Mouse (Mus musculus) bone marrow, adult 2 months (tissue): ENCODE data around the gene Phb2. TPM values are rescaled to one million over a fixed set of nuclear protein-coding genes. Genes with fewer than 3 reads are reported as not detected.
A peak's percentile ranks its signal among the peaks of the same experiment; 100 is the strongest.

Experiments used
- H3K27ac ChIP-seq: fragments of 200-500 bp; 2 replicates; pipeline ENCODE4 v1.5.1; 2012; ENCODE audit warnings: low read depth, mild to moderate bottlenecking, control low read depth, inconsistent platforms, low read length; ENCODE audit not compliant: control insufficient read depth, poor library complexity, insufficient read depth
- H3K4me1 ChIP-seq: fragments of 200-500 bp; 2 replicates; pipeline ENCODE4 v1.6.1; 2011; ENCODE audit warnings: low read length; ENCODE audit not compliant: control insufficient read depth, insufficient read depth
- H3K4me3 ChIP-seq: fragments of 200-500 bp; replicated peaks from 2 replicates; pipeline ENCODE3; 2011; ENCODE audit warnings: mild to moderate bottlenecking, low read depth, low read length, control low read depth; ENCODE audit not compliant: control insufficient read depth
- CTCF ChIP-seq: fragments of 200-500 bp; IDR thresholded peaks from 2 replicates; pipeline ENCODE4 v1.5.1; 2011; ENCODE audit warnings: low read length, control low read depth; ENCODE audit not compliant: control insufficient read depth, insufficient read depth
- POLR2A ChIP-seq: fragments of 200-500 bp; IDR thresholded peaks from 2 replicates; pipeline ENCODE4 v1.6.1; 2011; ENCODE audit warnings: low read depth, mild to moderate bottlenecking, control low read depth, low read length, borderline replicate concordance; ENCODE audit not compliant: control insufficient read depth
- WGBS: fragments of 180-500 bp; shearing (Covaris S2); methylation state at CpG from one replicate; pipeline ENCODE4 v1.1.7; 2018; 5-methylcytosine and 5-hydroxymethylcytosine counted together
- polyA plus RNA-seq: library from polyadenylated mRNA; stranded (reverse); fragments of >200 nt; gene quantifications from 2 replicates; pipeline ENCODE4 v1.2.4, GENCODE M21; 2011; ENCODE audit warnings: low replicate concordance; ENCODE audit not compliant: missing spikeins, insufficient read depth, insufficient read length

Phb2 gene
- polyA plus RNA-seq, 1 experiment, result 213 TPM

- H3K27ac ChIP-seq, result peak overlapping the region; percentile 80
- TF ChIP-seq CTCF, result no peak
- TF ChIP-seq POLR2A, result no peak
- H3K4me1 ChIP-seq, result peaks cover 24% of the 10 kb centered on the region
- WGBS, result 52% methylated on average over 6 of the region's 6 CpGs
- H3K4me3 ChIP-seq, result peak overlapping the region; percentile 41
Measured at GRCm38 (mm10) chr6:124722876-124723473, 10.8 kb downstream of the Phb2 start.

DNA sequence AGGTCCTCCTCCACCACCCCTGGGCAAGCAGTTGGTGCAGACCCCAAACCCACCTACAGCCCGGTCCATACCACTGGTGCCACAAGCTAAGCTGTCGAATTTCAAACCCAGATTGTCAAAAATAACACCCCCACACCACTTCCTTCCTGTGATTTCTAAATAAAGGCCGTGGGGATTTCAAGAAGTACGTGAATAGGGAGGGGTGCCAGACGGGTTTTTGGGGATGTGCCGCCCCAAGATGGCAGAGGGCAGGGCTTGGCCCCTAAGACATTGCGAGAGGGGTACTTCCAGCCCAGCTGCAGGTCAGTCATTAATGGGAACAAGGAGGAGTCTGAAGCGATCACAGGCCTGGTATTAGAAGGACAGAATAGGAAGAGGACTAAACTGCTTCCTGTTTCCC, 11.4 kb downstream of the Phb2 start:
- Histone ChIP-seq H3K27ac (peak overlapping the region; percentile 80), H3K4me3 (peak overlapping the region; percentile 41), H3K4me1 (peaks cover 24% of the 10 kb centered on the region)
- 15% methylated on average over 8 of the region's 8 CpGs for WGBS
- TF ChIP-seq POLR2A (no peak), CTCF (no peak)

- Histone ChIP-seq H3K27ac (peak overlapping the region; percentile 80), H3K4me3 (no peak overlapping the region), H3K4me1 (peaks cover 28% of the 10 kb centered on the region)
- TF ChIP-seq POLR2A (no peak), CTCF (no peak)
- 36% methylated on average over 10 of the region's 10 CpGs for WGBS
Measured at GRCm38 (mm10) chr6:124724472-124724871, 12.3 kb downstream of the Phb2 start.

DNA sequence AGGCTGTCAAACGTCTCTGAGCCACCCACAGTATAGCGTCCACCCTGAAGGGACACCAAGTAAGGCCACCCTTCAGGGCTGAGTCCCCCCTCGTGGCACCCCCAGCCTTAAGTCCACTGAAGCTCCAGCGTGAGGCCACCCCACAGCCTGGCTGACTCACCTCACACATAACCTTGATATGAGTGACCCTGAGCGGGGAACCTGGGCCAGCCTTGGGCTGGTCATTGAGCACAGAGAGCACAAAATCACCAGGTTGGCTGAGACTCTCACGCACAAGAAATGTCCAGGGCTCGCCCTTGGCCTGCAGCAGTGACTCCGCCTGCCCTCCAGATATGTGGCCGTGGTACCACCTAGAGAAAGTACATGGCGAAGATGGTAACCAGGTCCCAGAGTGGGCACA, 16.5 kb downstream of the Phb2 start:
- TF ChIP-seq POLR2A (no peak), CTCF (no peak)
- H3K27ac ChIP-seq, result no peak overlapping the region
- H3K4me3 ChIP-seq, result no peak overlapping the region
- H3K4me1 ChIP-seq, result peaks cover 18% of the 10 kb centered on the region
- WGBS, result 90% methylated on average over 10 of the region's 10 CpGs

DNA sequence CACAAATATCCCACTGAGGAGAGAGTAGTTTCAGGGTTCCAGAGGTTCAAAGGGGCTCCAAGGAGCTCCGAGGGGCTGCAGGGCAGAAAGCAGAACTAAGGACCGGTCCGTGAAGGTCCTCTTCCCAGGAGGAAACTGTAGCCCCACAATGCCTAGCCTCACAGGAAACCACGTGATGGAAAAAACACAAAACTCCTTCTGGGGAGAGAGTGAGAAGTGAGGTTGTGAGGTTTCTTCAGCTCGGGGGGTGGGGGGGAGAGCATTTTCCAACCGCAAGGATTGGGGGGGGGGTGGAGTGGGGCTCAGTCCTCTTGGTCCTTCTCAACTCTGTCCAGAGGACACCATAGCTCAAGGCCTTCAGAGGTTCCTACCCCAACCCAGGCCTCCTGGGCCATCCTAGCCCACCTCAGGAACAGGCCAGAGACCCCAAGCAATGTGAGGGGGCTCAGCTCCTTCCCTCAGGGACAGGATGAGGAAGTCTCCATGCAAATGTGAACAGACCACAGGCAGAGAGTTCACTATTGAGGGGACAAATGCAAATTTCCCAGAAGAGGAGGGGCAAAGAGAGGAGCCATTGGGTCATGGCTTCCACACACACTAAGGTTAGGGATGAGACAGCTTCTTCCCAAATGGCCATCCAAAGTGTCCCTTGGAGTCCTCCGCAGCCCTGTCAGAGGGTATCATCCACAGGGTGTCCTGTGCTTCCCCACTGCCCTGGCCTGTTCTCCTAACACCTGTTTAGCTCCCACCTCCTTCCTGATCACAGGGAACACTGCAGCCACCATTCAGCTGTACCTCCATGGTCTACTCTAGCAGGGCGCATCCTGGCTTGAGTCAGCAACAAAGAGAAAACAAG, 17.9 kb downstream of the Phb2 start:
- Histone ChIP-seq H3K4me3 (peak overlapping the region; percentile 70), H3K4me1 (peaks cover 12% of the 10 kb centered on the region), H3K27ac (peak overlapping the region; percentile 95)
- 15% methylated on average over 8 of the region's 8 CpGs for WGBS
- TF ChIP-seq POLR2A, result no peak
- no peak for TF ChIP-seq CTCF

- peaks cover 10% of the 10 kb centered on the region for H3K4me1 ChIP-seq
- H3K27ac ChIP-seq, result peak overlapping the region; percentile 92; the same call in 1 of the 2 replicates
- TF ChIP-seq POLR2A (no peak), CTCF (no peak)
- H3K4me3 ChIP-seq, result peak overlapping the region; percentile 87
- WGBS, result 65% methylated on average over 7 of the region's 7 CpGs
Measured at GRCm38 (mm10) chr6:124731038-124731437, 18.9 kb downstream of the Phb2 start.

GRCm38 (mm10) chr6:124732476-124733370, 20.6 kb downstream of the Phb2 start:
- H3K4me3 ChIP-seq, result peak overlapping the region; percentile 87
- 1% methylated on average over 19 of the region's 19 CpGs for WGBS
- peaks cover 10% of the 10 kb centered on the region for H3K4me1 ChIP-seq
- peak; percentile 98; the same call in 1 of the 2 replicates for TF ChIP-seq POLR2A
- TF ChIP-seq CTCF, result 0 out of 2 replicates have a peak, but pooled peaks have one; percentile 3
- peak overlapping the region; percentile 92 for H3K27ac ChIP-seq
